Mouse (Mus musculus): ENCODE measurements around the gene Canx. TPM values are rescaled to one million over a fixed set of nuclear protein-coding genes. Genes with fewer than 3 reads are reported as not detected.

Gene Canx
- polyA plus RNA-seq, 1 experiment from 2014 or later: 237 TPM

DNA sequence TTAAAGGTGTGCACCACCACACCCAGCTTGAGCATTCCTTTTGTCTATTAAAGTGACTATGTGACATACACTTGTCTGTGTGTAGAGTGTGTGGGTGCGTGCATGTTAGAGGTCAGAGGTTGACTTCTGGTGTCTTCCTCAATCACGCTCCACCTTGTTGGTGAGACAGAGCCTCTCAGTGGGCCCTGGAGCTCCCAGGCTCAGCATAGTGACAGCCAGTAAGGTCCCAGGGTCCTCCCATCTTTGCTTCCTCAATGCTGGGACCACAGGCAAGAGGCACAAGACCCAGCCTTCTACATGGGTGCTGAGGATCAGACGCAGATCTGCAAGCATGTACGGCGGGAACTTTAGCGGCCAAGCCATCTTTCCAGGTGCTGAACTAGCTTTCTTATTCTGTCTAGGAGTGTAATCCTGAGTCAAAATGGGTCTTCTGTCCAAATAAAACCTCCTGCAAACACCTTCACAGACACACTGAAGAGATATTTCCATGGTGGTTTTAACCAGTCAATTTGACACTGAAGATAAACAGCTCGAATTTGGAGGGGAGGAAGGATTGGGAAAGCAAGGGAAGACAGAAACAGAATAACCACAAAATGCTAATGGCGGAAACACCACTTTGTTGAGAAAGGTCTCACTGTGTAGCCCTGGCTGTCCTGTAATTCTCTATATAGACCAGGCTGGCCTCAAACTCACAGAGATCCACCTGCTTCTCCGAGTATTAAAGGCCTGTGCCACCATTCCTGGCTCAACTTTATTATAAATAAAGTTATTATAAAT is 21.0 kb upstream of the Canx start:
- no peak overlapping the region for H3K27ac ChIP-seq (ENCODE audit: low read depth, low read length)
- ATAC-seq (ENCODE audit: low FRiP score): no peak
- 89% methylated on average over 9 of the region's 9 CpGs for WGBS
- no peaks in the 10 kb centered on the region for H3K9me3 ChIP-seq (ENCODE audit: control insufficient read depth, low read length)
- H3K36me3 ChIP-seq (ENCODE audit: control insufficient read depth, insufficient read depth, low read length): no peaks in the 10 kb centered on the region
- no peaks in the 10 kb centered on the region for H3K27me3 ChIP-seq (ENCODE audit: control insufficient read depth, insufficient read depth, low read length)
- no peak for DNase-seq (ENCODE audit: low spot score, missing footprints)
- no peak overlapping the region for H3K4me3 ChIP-seq (ENCODE audit: low read depth, low read length)
- no peak overlapping the region for H3K9ac ChIP-seq (ENCODE audit: low read length)
- H3K4me1 ChIP-seq (ENCODE audit: control insufficient read depth, insufficient read depth, low read length): no peaks in the 10 kb centered on the region
- no peak overlapping the region for H3K4me2 ChIP-seq

DNA sequence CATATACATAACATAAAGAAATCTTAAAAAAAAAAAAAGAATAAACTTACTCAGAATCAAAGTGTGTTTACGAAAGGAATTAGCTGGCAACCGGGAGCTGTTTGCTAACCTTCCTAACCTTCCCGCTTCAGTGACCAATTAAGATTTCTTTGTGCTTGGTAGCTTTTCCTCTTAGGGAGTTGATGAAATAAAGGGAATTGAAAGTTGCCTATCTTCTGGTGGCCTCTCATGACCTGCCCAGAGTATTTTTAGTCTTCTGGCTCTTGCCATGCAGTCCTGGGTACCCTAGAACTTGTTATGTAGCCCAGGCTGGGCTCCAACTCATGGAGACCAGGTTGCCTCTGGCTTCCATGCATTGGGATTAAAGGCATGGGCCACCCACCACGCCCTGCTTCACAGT is 20.0 kb upstream of the Canx start:
- Histone ChIP-seq H3K4me2 (no peak overlapping the region), H3K36me3 (ENCODE audit: control insufficient read depth, insufficient read depth, low read length) (no peaks in the 10 kb centered on the region), H3K9ac (ENCODE audit: low read length) (no peak overlapping the region), H3K4me3 (ENCODE audit: low read depth, low read length) (no peak overlapping the region), H3K27ac (ENCODE audit: low read depth, low read length) (no peak overlapping the region), H3K9me3 (ENCODE audit: control insufficient read depth, low read length) (no peaks in the 10 kb centered on the region), H3K4me1 (ENCODE audit: control insufficient read depth, insufficient read depth, low read length) (no peaks in the 10 kb centered on the region), H3K27me3 (ENCODE audit: control insufficient read depth, insufficient read depth, low read length) (no peaks in the 10 kb centered on the region)
- ATAC-seq (ENCODE audit: low FRiP score): no peak
- WGBS: 67% methylated on average over 4 of the region's 4 CpGs
- no peak for DNase-seq (ENCODE audit: low spot score, missing footprints)

DNA sequence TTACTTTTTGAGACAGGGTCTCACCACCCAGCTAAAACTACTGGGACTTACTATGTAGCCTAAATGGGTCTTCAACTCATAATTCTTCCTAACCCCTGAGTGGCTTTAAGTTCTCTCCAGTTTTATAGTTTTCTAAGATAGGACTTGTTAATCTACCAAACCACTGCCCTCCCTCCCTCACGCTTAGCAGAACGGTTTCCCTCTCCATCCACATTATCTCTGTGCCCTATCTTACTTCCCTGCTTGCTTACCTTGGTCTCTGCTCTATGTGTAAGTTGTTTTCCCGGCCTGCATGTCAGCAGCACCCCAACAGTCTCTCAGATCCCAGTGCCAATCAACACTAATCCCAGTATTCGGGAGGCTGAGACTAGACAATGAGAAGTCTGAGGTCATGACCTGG is 11.4 kb upstream of the Canx start:
- Histone ChIP-seq H3K27me3 (ENCODE audit: control insufficient read depth, insufficient read depth, low read length) (no peaks in the 10 kb centered on the region), H3K4me3 (ENCODE audit: low read depth, low read length) (no peak overlapping the region), H3K4me1 (ENCODE audit: control insufficient read depth, insufficient read depth, low read length) (no peaks in the 10 kb centered on the region), H3K9me3 (ENCODE audit: control insufficient read depth, low read length) (no peaks in the 10 kb centered on the region), H3K4me2 (no peak overlapping the region), H3K9ac (ENCODE audit: low read length) (no peak overlapping the region), H3K27ac (ENCODE audit: low read depth, low read length) (no peak overlapping the region), H3K36me3 (ENCODE audit: control insufficient read depth, insufficient read depth, low read length) (no peaks in the 10 kb centered on the region)
- no peak for ATAC-seq (ENCODE audit: low FRiP score)
- no peak for DNase-seq (ENCODE audit: low spot score, missing footprints)
- WGBS: 62% methylated on average over 4 of the region's 4 CpGs

DNA sequence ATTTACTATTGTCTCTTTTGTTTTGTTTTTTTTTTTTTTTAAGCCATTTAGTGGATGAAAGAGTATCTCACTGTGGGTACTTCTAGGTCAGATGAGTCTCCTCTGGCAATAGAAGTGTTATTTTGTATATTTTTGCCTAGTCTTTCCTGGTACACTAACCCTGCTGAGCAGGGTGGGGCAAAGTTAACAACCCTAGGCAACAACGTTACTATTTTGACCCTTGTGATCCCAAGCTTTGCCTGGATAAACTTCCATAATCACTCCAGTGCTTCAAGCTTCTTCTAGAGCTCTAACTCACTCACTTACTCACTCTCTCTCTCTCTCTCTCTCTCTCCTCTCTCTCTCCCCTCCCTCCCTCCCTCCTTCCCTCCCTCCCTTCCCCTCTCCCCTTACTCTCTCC is 10.7 kb upstream of the Canx start:
- ATAC-seq (ENCODE audit: low FRiP score) (no peak), DNase-seq (ENCODE audit: low spot score, missing footprints) (no peak)
- H3K9ac ChIP-seq (ENCODE audit: low read length): no peak overlapping the region
- H3K27me3 ChIP-seq (ENCODE audit: control insufficient read depth, insufficient read depth, low read length): no peaks in the 10 kb centered on the region
- H3K4me1 ChIP-seq (ENCODE audit: control insufficient read depth, insufficient read depth, low read length): no peaks in the 10 kb centered on the region
- H3K36me3 ChIP-seq (ENCODE audit: control insufficient read depth, insufficient read depth, low read length): no peaks in the 10 kb centered on the region
- no peak overlapping the region for H3K4me3 ChIP-seq (ENCODE audit: low read depth, low read length)
- 61% methylated on average over 1 of the region's 1 CpGs for WGBS
- no peak overlapping the region for H3K27ac ChIP-seq (ENCODE audit: low read depth, low read length)
- H3K4me2 ChIP-seq: no peak overlapping the region
- no peaks in the 10 kb centered on the region for H3K9me3 ChIP-seq (ENCODE audit: control insufficient read depth, low read length)

DNA sequence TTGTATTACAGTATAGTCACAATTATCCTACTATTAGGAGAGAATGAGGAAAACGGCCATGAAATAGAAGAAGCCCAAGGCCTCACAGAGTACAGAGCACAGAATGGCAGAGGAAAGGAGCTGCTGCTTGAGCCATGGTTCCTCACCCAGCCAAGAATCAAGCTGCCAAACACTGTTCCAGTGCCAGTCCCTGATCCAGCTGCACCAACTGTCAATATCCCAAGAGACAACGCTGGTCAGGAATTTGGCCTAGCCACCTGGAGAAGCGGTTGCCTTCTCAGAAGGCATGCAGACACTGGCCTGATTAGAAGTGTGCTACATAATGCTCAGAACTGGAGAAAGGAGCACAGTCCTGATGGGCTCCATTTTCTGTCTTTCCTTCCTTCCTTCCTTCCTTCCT is 7.7 kb upstream of the Canx start:
- 85% methylated on average over 3 of the region's 3 CpGs for WGBS

DNA sequence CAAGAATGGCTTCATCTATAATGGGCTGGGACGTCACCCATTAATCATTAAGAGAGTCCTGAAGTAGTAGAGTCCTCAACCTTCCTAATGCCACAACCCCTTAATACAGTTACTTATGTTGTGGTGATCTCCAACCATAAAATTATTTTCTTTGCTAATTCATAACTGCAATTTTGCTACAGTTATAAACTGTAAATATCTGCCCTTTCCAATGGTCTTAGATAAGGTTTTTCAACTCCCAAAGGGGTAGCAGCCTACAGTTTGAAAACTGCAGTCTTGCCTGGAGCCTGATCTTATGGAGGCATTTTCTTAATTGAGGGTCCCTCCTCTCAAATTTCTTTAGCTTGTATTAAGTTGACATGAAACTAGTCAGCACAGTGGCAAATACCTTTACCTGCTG is 3.9 kb upstream of the Canx start:
- Histone ChIP-seq H3K36me3 (ENCODE audit: control insufficient read depth, insufficient read depth, low read length) (no peaks in the 10 kb centered on the region), H3K27ac (ENCODE audit: low read depth, low read length) (no peak overlapping the region), H3K9me3 (ENCODE audit: control insufficient read depth, low read length) (no peaks in the 10 kb centered on the region), H3K4me1 (ENCODE audit: control insufficient read depth, insufficient read depth, low read length) (peaks cover 7% of the 10 kb centered on the region), H3K27me3 (ENCODE audit: control insufficient read depth, insufficient read depth, low read length) (no peaks in the 10 kb centered on the region), H3K9ac (ENCODE audit: low read length) (no peak overlapping the region), H3K4me2 (no peak overlapping the region), H3K4me3 (ENCODE audit: low read depth, low read length) (no peak overlapping the region)
- no peak for DNase-seq (ENCODE audit: low spot score, missing footprints)
- no peak for ATAC-seq (ENCODE audit: low FRiP score)
- 89% methylated on average over 1 of the region's 1 CpGs for WGBS

More for the DNA sequence above, 7.7 kb upstream of the Canx start:
- no peak overlapping the region for H3K9ac ChIP-seq (ENCODE audit: low read length)
- no peak overlapping the region for H3K27ac ChIP-seq (ENCODE audit: low read depth, low read length)
- no peak overlapping the region for H3K4me3 ChIP-seq (ENCODE audit: low read depth, low read length)
- no peaks in the 10 kb centered on the region for H3K4me1 ChIP-seq (ENCODE audit: control insufficient read depth, insufficient read depth, low read length)
- H3K9me3 ChIP-seq (ENCODE audit: control insufficient read depth, low read length): no peaks in the 10 kb centered on the region
- no peak for ATAC-seq (ENCODE audit: low FRiP score)
- no peak overlapping the region for H3K4me2 ChIP-seq
- H3K27me3 ChIP-seq (ENCODE audit: control insufficient read depth, insufficient read depth, low read length): no peaks in the 10 kb centered on the region
- DNase-seq (ENCODE audit: low spot score, missing footprints): no peak
- H3K36me3 ChIP-seq (ENCODE audit: control insufficient read depth, insufficient read depth, low read length): no peaks in the 10 kb centered on the region

DNA sequence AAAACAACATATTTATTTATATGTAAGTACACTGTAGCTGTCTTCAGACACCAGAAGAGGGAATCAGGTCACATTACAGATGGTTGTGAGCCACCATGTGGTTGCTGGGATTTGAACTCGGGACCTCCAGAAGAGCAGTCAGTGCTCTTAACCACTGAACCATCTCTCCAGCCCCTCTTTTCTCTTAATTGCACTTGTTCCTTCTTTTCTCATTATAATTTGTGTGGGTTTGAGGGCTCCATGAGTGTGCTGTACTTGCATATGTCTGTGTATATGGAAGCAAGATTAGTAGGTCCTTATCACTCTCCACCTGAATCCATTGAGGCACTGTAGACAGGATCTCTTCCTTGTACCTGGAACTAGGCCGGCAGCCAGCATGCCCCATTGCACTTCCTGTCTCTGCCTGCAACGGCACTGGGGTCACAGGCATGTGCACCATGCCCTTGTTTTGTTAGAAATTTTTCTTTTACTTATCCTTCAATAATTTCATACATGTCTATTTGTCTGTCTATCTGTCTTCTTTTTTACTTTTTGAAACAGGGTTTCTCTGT is 2.7 kb upstream of the Canx start:
- Histone ChIP-seq H3K4me3 (ENCODE audit: low read depth, low read length) (no peak overlapping the region), H3K9ac (ENCODE audit: low read length) (no peak overlapping the region), H3K4me1 (ENCODE audit: control insufficient read depth, insufficient read depth, low read length) (peaks cover 13% of the 10 kb centered on the region), H3K36me3 (ENCODE audit: control insufficient read depth, insufficient read depth, low read length) (no peaks in the 10 kb centered on the region), H3K27me3 (ENCODE audit: control insufficient read depth, insufficient read depth, low read length) (no peaks in the 10 kb centered on the region), H3K9me3 (ENCODE audit: control insufficient read depth, low read length) (no peaks in the 10 kb centered on the region), H3K27ac (ENCODE audit: low read depth, low read length) (no peak overlapping the region), H3K4me2 (no peak overlapping the region)
- ATAC-seq (ENCODE audit: low FRiP score) (no peak), DNase-seq (ENCODE audit: low spot score, missing footprints) (no peak)
- 87% methylated on average over 3 of the region's 3 CpGs for WGBS

DNA sequence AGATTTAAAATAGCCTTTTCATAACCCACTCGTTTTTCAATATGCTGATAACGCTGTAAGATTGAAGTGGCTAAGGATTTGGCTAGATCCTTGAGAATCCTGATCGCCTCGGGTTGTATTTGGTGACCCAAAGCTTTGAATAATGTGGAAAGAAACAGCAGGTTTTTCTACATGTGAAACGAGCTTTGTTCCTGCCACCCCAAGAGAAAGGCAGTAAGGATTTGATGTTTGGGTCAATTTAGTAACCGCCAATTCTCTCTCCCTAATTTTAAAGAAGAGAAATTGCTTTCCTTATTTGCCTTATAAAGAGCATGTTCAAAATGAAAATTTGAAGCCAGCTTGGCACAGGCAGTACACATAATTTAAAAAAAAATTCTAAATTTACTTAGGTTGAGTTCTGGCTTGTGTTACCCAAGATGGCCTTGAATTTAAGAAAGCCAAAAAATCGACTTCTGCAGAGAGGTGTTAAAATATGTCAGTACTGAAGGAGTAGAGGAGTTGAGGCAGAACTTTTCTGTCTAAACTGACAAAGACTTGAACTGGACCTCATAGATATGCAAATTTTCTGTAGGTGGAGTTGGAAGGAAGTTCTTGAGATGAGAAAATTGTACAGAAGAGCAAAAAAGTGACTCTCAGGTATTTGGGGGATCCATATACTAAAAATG is 961 bp upstream of the Canx start:
- Histone ChIP-seq H3K4me1 (ENCODE audit: control insufficient read depth, insufficient read depth, low read length) (peaks cover 13% of the 10 kb centered on the region), H3K4me2 (peak overlapping the region; percentile 54), H3K4me3 (ENCODE audit: low read depth, low read length) (peak overlapping the region; percentile 94), H3K27me3 (ENCODE audit: control insufficient read depth, insufficient read depth, low read length) (no peaks in the 10 kb centered on the region), H3K9ac (ENCODE audit: low read length) (peak overlapping the region; percentile 85), H3K27ac (ENCODE audit: low read depth, low read length) (peak overlapping the region; percentile 23), H3K9me3 (ENCODE audit: control insufficient read depth, low read length) (no peaks in the 10 kb centered on the region), H3K36me3 (ENCODE audit: control insufficient read depth, insufficient read depth, low read length) (no peaks in the 10 kb centered on the region)
- DNase-seq (ENCODE audit: low spot score, missing footprints) (no peak), ATAC-seq (ENCODE audit: low FRiP score) (no peak)
- 8% methylated on average over 7 of the region's 7 CpGs for WGBS

DNA sequence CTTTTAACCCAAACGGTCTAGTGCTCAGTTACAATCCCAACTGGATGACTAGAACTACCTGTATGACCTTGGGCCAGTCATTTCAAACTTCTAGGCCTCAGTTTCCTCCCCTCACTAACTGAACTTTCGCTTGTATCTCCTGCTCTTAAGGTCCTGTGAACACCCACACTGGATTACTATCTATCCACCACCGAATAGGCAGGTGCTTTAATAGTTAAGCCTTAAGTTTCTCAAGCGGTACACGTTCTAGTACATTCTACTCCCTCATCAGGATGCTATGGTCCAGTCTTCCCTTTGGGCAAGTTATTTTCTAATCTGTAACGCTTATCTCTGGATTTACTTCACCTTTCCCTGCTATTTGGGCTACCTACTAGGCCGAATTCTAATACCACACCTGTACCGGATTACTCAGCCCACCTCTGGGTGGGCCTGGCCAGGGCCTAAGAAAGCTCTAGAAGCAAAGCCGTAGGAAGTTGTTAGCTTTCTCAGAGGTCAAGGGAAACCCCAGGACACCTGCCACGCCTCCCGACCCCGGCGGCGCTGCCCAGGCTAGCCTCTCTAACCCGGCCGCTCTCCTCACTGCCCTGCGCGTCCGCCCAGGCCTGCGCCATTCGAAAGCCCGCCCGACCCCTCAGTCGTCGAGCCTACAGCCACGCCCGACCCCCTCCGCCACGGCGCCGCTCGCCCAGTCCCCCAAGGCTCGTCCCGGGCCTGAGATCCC is 562 bp downstream of the Canx start:
- H3K9ac ChIP-seq (ENCODE audit: low read length): peak overlapping the region; percentile 97
- peak overlapping the region; percentile 94 for H3K4me3 ChIP-seq (ENCODE audit: low read depth, low read length)
- peak; percentile 79; the same call in 1 of the 2 replicates for ATAC-seq (ENCODE audit: low FRiP score)
- H3K4me2 ChIP-seq: peak overlapping the region; percentile 86
- peak; percentile 87 for DNase-seq (ENCODE audit: low spot score, missing footprints)
- H3K9me3 ChIP-seq (ENCODE audit: control insufficient read depth, low read length): no peaks in the 10 kb centered on the region
- no peaks in the 10 kb centered on the region for H3K27me3 ChIP-seq (ENCODE audit: control insufficient read depth, insufficient read depth, low read length)
- H3K36me3 ChIP-seq (ENCODE audit: control insufficient read depth, insufficient read depth, low read length): no peaks in the 10 kb centered on the region
- 4% methylated on average over 34 of the region's 34 CpGs for WGBS
- H3K27ac ChIP-seq (ENCODE audit: low read depth, low read length): peak overlapping the region; percentile 80
- H3K4me1 ChIP-seq (ENCODE audit: control insufficient read depth, insufficient read depth, low read length): peaks cover 13% of the 10 kb centered on the region
